Mouse (Mus musculus) T-helper 2 cell (primary cell): ENCODE data around the gene Lmcd1.

Experiments
- in situ Hi-C: fragments of 300-600 bp; cut with MboI, MseI; formaldehyde crosslinking; loops from one replicate; pipeline ENCODE4 v1.15.1; 2025; ENCODE audit warnings: high pct_unique_total_duplicates

The Lmcd1 gene

GRCm38 (mm10) chr6:112350452-112350851, 76.9 kb downstream of the Lmcd1 start:
- in situ Hi-C loops, result no loop called here

- in situ Hi-C loops, result no loop called here
These were observed 85.8 kb downstream of the Lmcd1 start for GRCm38 (mm10) chr6:112359341-112359740.

- in situ Hi-C loops, result no loop called here
These were observed 87.1 kb downstream of the Lmcd1 start for GRCm38 (mm10) chr6:112360676-112361075.

- in situ Hi-C loops, result no loop called here
These were observed 88.9 kb downstream of the Lmcd1 start for GRCm38 (mm10) chr6:112362349-112362958.

- in situ Hi-C loops, result no loop called here
These were observed 91.0 kb downstream of the Lmcd1 start for GRCm38 (mm10) chr6:112364581-112364980.

DNA sequence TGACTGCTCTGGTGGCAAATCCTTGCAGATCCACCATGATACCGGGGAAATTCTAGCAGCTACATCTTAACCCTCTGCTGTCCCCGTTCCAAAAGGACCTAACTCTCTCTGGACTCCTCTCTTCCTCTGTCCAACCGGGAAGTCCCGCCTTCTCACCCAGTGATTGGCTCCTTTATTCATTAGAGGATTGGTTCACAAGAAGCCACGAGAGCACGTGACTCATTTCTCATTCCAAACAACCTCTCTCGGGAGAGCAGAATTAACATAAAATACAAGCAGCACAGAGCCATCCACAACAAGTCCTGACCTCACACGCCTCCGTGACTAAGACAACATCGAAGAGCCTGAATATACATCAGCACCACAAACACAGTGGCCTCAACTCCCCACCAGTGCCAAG, 91.7 kb downstream of the Lmcd1 start:
- in situ Hi-C loops, result no loop called here

DNA sequence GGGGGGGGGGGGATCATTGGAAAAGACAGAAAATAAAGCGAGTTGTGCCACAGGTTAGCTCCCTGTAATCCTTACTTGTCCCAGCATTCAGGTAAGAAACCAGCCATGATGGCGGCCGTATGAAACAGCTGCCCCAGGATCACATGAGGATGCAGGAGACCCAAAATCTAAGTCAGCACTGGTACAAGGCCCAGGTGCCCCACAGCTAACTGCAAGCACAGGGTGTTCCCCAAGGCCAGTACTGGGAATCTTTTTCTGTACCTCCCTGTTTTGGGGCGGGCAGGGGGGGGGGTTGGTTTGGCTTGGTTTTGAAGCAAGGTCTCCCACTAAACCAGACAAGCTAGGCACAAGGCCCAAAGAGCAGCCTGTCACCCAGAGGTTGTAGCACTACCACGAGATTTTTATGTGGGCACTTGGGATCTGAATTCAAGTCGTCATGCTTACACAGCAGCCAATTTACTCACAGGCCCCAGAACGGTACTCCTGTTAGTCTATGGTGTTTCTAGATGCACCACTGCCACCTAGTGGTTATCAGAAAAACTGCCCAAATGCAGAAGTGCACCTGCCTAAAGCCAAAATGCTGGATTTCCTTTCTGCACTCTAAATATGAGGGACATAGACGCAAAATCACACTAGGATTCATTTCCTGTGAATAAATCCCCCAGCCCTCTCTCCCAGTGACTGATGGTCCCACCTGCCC, 100.5 kb downstream of the Lmcd1 start:
- in situ Hi-C loops, result loop anchor here (5.0 kb wide), 1 partner anchor 167 kb away; no protein-coding TSS in a partner anchor

- in situ Hi-C loops, result no loop called here
These were observed 102.3 kb downstream of the Lmcd1 start for GRCm38 (mm10) chr6:112375661-112376392.

- in situ Hi-C loops, result no loop called here
These were observed 105.5 kb downstream of the Lmcd1 start for GRCm38 (mm10) chr6:112379054-112379453.
